Mouse (Mus musculus) E14TG2a.4 (cell line): Measurements from ENCODE around the gene Kank2.

Experiments
- CTCF ChIP-seq: conservative IDR thresholded peaks from 2 replicates; pipeline ENCODE4 v1.5.1; 2014; ENCODE audit warnings: low read length
- POU5F1 ChIP-seq: IDR thresholded peaks from 2 replicates; pipeline ENCODE4 v1.6.1; 2014; ENCODE audit warnings: low read length, borderline replicate concordance

DNA sequence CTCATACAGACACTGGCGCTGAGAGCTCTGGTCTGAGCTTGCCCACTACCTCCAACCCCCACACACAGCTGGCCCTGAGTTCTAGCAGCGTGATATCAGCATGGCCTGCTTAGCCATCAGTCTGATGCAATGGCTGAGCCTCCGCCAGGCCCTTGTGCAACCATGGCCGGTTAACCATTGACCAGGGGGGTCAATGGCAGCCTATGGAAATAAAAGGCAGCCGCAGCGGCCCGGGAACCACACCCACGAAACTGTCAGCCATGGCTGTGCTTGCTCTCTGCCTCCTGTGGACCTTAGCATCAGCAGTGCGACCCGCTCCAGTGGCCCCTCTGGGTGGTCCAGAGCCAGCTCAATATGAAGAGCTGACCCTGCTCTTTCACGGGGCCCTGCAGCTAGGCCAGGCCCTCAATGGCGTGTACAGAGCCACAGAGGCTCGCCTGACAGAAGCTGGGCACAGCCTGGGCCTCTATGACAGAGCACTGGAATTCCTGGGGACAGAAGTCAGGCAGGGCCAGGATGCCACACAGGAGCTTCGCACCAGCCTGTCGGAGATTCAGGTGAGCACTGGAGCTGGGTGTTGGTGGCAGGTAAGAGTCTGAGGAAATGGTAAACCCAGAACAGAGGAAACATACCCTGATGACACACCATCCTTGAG is 36.8 kb upstream of the Kank2 start, which contains the start of gene Angptl8:
- TF ChIP-seq CTCF (no peak), POU5F1 (no peak)
